ENCODE assay signal across 19 mouse cellular contexts in the genomic region with DNA sequence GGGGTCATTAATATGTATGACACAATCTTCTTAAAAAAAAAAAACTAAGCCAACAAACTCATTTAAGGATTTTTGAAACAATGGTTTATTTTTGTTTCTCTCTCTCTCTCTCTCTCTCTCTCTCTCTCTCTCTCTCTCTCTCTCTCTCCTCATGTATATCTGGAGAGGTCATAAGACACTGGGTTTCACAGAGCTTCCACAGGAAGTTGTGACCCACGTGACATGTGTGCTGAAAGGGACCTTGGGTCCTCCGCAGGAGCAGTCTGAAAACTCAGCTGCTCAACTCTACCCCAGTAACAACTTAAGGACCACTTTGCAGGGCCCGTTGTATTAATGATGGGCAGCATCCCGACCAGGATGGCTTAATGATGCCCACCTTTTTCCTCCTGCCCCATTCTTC. TPM values are rescaled to one million over a fixed set of nuclear protein-coding genes. Genes with fewer than 3 reads are reported as not detected.
"Had no signal": no experiment of that assay in that cellular context is flagged by ENCODE, and none has a peak within 500 bp of the region (broad histone marks: within the 10 kb centered on the region; RNA-seq: fewer than 3 reads in every experiment).

No protein-coding gene starts in this region.

- H3K4me3 ChIP-seq: limb, embryonic 10.5 days; limb, embryonic 13.5 days; midbrain, embryonic 12.5 days; midbrain, embryonic 15.5 days; neural tube, embryonic 12.5 days; neural tube, embryonic 15.5 days; stomach, embryonic 15.5 days had no signal

- H3K9me3 ChIP-seq: limb, embryonic 10.5 days; limb, embryonic 13.5 days; midbrain, embryonic 12.5 days; midbrain, embryonic 15.5 days; neural tube, embryonic 12.5 days; neural tube, embryonic 15.5 days; stomach, embryonic 15.5 days had no signal

- H3K9ac ChIP-seq: limb, embryonic 13.5 days; liver, embryonic 14.5 days; liver, postnatal 0 days; lung, embryonic 14.5 days; midbrain, embryonic 12.5 days; midbrain, embryonic 15.5 days; neural tube, embryonic 12.5 days; neural tube, embryonic 15.5 days; stomach, embryonic 15.5 days had no signal

- H3K4me1 ChIP-seq: limb, embryonic 13.5 days; stomach, embryonic 15.5 days had no signal

- H3K4me2 ChIP-seq: limb, embryonic 13.5 days; lung, embryonic 14.5 days; midbrain, embryonic 12.5 days; midbrain, embryonic 15.5 days; neural tube, embryonic 12.5 days; neural tube, embryonic 15.5 days; stomach, embryonic 15.5 days had no signal

- H3K27me3 ChIP-seq: limb, embryonic 13.5 days; midbrain, embryonic 12.5 days; midbrain, embryonic 15.5 days; neural tube, embryonic 12.5 days; neural tube, embryonic 15.5 days; stomach, embryonic 15.5 days had no signal

- H3K36me3 ChIP-seq: limb, embryonic 10.5 days; limb, embryonic 13.5 days; midbrain, embryonic 12.5 days; midbrain, embryonic 15.5 days; neural tube, embryonic 12.5 days; neural tube, embryonic 15.5 days; stomach, embryonic 15.5 days had no signal

- DNase-seq: kidney, adult 11 months; kidney, adult 8-10 months; liver; liver, postnatal 0 days; lung, embryonic 14.5 days; right cerebral cortex, adult 18-20 months; right cerebral cortex, postnatal 4 days; thymus, postnatal 14 days; thymus, postnatal 4 days had no signal

- H3K27ac ChIP-seq: limb, embryonic 10.5 days; limb, embryonic 13.5 days; liver, embryonic 14.5 days; macrophage; midbrain, embryonic 12.5 days; midbrain, embryonic 15.5 days; neural tube, embryonic 12.5 days; neural tube, embryonic 15.5 days; stomach, embryonic 15.5 days had no signal

RNA-seq across cellular contexts. Expression of a gene that starts 8.4 kb away (rescaled TPM):
- total RNA-seq: megakaryocyte, adult 5-6 weeks had no signal
- polyA plus RNA-seq: limb, embryonic 10.5 days; limb, embryonic 13.5 days; liver, embryonic 14.5 days; liver, postnatal 0 days; lung, embryonic 14.5 days; macrophage; midbrain, embryonic 12.5 days; neural tube, embryonic 12.5 days; stomach, embryonic 15.5 days had no signal
